8 mouse cellular contexts compared by ENCODE assay signal in the genomic region with DNA sequence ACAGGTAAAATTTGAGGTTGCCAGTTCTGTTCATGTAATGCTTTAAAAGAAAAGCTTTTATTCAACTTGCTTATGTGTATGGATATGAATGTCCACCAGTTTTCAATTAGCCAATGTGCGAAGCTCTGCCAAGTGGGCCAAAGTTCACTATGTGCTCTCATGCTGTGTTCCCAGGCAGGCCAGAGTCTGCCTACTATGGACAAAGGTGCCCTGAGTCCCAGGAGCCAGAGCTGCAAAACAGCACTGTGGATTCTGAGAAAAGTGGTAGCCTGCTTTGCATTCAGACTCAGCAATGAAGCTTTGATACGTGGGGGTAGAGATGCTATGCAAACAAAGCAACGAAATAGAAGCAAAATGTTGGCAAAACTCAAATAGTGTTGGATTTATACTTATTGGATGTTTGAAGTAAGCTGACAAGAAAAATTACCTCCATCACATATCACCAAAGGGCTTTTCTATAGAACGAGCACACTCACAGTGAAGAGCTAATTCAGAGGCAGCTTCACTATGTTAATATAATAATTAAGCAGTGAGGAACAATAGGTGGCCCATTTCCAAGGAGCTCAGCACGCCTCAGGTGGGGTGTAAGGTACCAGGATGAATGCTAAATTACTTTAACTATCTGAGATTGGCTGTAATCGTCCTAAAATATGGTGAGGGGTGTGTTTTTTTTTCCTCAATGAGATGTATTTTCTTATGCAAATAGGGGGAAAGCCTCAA.
DNase-seq lines count a peak whose midpoint lies in the region.

No protein-coding gene starts in this region.

- peak; percentile 13 for DNase-seq in gastrocnemius, postnatal 10 days
- DNase-seq in gastrocnemius, adult 8-10 months (ENCODE audit: low spot score in 2 of 2) = no peak
- peak; percentile 22 for DNase-seq in ovary, postnatal 14 days (ENCODE audit: low spot score)
- DNase-seq in ovary, postnatal 10 days (ENCODE audit: low spot score) = no peak
- peak; percentile 45 for DNase-seq in heart, adult 8-10 months (ENCODE audit: low spot score)
- DNase-seq in lung, postnatal 36 days = peak; percentile 39
- no peak for DNase-seq in yolk sac, embryonic 10.5 days (ENCODE audit: low spot score)
- DNase-seq in cerebellum, postnatal 14 days = no peak

Comparison
In these comparisons a context has a peak if more than half of its experiments do, and no peak if none do; other contexts are left out.
1. DNase-seq: peak in gastrocnemius, postnatal 10 days (single experiment), ovary, postnatal 14 days (single experiment), heart, adult 8-10 months (single experiment) and lung, postnatal 36 days (single experiment); none in gastrocnemius, adult 8-10 months (0 of 2), ovary, postnatal 10 days (single experiment), yolk sac, embryonic 10.5 days (single experiment) and cerebellum, postnatal 14 days (0 of 2).